Mouse (Mus musculus) lung, embryonic 15.5 days (tissue): ENCODE data around the gene Naaladl1. TPM values are rescaled to one million over a fixed set of nuclear protein-coding genes. Genes with fewer than 3 reads are reported as not detected.
A peak's percentile ranks its signal among the peaks of the same experiment; 100 is the strongest.
"Not testable (repeated sequence)": the region's sequence is repeated elsewhere in the genome, so short reads cannot be mapped to it uniquely, and the experiment has no call there.

Experiments
- ATAC-seq: fragments of 200-750 bp; cut with Nextera tagmentation; 2 replicates; pipeline ENCODE4 v1.8.0; 2017; ENCODE audit warnings: moderate number of reproducible peaks, borderline replicate concordance; ENCODE audit not compliant: low FRiP score, low TSS enrichment; ENCODE audit errors: extremely low read depth
- H3K27ac ChIP-seq: fragments of 300-500 bp; sonication (generic); 2 replicates; pipeline ENCODE4 v1.5.1; 2015; ENCODE audit warnings: moderate library complexity, mild to moderate bottlenecking, inconsistent platforms
- H3K27me3 ChIP-seq: fragments of 300-500 bp; sonication (generic); 2 replicates; pipeline ENCODE4 v1.6.1; 2015; ENCODE audit warnings: inconsistent platforms
- H3K36me3 ChIP-seq: fragments of 300-500 bp; sonication (generic); 2 replicates; pipeline ENCODE4 v1.6.1; 2015; ENCODE audit warnings: inconsistent platforms
- H3K4me1 ChIP-seq: fragments of 300-500 bp; sonication (generic); 2 replicates; pipeline ENCODE4 v1.6.1; 2015; ENCODE audit warnings: inconsistent platforms
- H3K4me2 ChIP-seq: fragments of 300-500 bp; sonication (generic); 2 replicates; pipeline ENCODE4 v1.6.1; 2015; ENCODE audit warnings: inconsistent platforms, mild to moderate bottlenecking, moderate library complexity
- H3K4me3 ChIP-seq: fragments of 300-500 bp; sonication (generic); 2 replicates; pipeline ENCODE4 v1.5.1; 2015; ENCODE audit warnings: mild to moderate bottlenecking, inconsistent platforms
- H3K9ac ChIP-seq: fragments of 300-500 bp; sonication (generic); 2 replicates; pipeline ENCODE4 v1.6.1; 2015; ENCODE audit warnings: inconsistent platforms
- H3K9me3 ChIP-seq: fragments of 300-500 bp; sonication (generic); 2 replicates; pipeline ENCODE4 v1.6.1; 2016; ENCODE audit warnings: inconsistent platforms
- WGBS: fragments of 180-500 bp; shearing (Covaris S2); methylation state at CpG from one replicate; pipeline ENCODE4 v1.1.7; 2015; 5-methylcytosine and 5-hydroxymethylcytosine counted together
- polyA plus RNA-seq: library from polyadenylated mRNA; unstranded; fragments of >200 nt; fragmentation: Nextera tagmentation; extraction: Ambion mirVana; gene quantifications from 2 replicates; pipeline ENCODE4 v1.2.1, GENCODE M21; 2015

Naaladl1 gene
- polyA plus RNA-seq, 1 experiment from 2014 or later = 0.41 TPM

DNA sequence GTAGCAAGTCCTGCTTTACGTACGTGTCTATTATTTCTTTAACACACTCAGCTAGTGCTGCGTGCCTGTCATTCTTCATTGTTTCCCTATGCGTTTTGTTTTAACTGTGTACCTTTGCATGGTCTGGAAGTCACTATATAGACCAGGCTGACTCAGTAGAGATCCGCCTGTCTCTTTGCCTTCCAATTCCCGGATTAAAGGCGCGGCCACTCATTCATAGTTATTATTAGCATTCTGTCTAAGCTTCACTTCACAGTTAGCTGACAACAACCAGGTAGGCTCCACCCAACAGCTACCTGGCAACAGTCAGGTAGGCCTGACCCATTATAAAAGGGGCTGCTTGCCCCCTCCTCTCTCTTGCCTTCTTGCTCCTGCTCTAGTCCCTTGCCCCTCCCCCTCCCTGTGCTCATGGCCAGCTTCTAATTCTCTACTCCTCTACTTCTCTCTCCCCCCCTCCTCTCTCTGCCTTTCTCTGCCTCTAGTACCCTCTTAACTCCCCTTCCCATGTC is 13.1 kb downstream of the Naaladl1 start:
- ATAC-seq = peak; percentile 35
- peak overlapping the region; percentile 70 for H3K4me3 ChIP-seq
- WGBS = 1% methylated on average over 8 of the region's 8 CpGs

DNA sequence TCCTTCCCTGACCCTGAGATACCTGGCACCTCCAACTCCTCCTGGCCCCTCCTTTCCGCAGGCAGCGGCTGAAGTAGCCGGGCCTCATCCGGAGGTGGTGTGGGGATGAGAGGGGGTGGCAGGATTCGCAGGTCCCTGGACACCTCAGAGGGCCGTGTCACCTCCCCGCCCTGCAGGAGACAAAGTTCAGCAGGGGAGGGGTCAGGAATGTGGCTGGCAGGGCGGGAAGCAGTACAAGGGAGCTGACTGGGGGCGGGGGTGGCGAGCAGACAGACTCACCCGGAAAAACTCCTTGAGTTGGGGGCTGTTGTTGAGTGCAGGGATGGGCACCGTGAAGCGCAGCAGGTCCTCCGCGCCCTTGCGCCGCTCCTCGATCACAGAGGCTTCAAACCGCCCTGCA is 16.2 kb downstream of the Naaladl1 start:
- 28% methylated on average over 19 of the region's 19 CpGs for WGBS
- Histone ChIP-seq H3K9me3 (no peaks in the 10 kb centered on the region), H3K9ac (no peak overlapping the region), H3K4me2 (no peak overlapping the region), H3K4me3 (no peak overlapping the region), H3K4me1 (peaks cover 16% of the 10 kb centered on the region), H3K36me3 (no peaks in the 10 kb centered on the region), H3K27ac (no peak overlapping the region), H3K27me3 (no peaks in the 10 kb centered on the region)
- ATAC-seq = no peak

More for the DNA sequence above, 13.1 kb downstream of the Naaladl1 start:
- Histone ChIP-seq H3K36me3 (peaks cover 25% of the 10 kb centered on the region), H3K9me3 (no peaks in the 10 kb centered on the region), H3K9ac (peak overlapping the region; percentile 81), H3K27ac (peak overlapping the region; percentile 99), H3K27me3 (no peaks in the 10 kb centered on the region), H3K4me1 (peaks cover 22% of the 10 kb centered on the region), H3K4me2 (peak overlapping the region; percentile 85)

DNA sequence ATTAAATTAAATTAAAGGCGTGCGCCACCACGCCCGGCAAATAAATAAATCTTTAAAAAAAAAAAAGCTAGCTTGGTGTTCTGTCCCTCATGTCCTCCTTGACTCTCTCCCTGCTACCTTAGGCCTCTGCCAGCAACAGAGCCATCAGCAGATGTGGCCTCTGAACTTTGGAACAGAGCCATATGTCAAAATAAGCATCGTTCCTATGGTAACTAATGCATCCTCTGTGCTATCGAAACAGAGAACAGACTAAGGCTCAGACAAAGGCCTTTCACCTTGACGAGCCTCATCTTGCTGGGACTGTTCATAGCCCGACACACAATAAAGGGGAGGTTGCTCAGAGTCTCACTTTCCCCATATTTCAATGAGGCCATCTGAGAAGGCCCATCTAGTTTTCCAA is 17.7 kb downstream of the Naaladl1 start:
- WGBS = 71% methylated on average over 8 of the region's 8 CpGs
- no peaks in the 10 kb centered on the region for H3K9me3 ChIP-seq
- no peak overlapping the region for H3K27ac ChIP-seq
- no peaks in the 10 kb centered on the region for H3K27me3 ChIP-seq
- H3K4me3 ChIP-seq = no peak overlapping the region
- H3K4me1 ChIP-seq = peaks cover 13% of the 10 kb centered on the region
- no peak for ATAC-seq
- no peak overlapping the region for H3K9ac ChIP-seq
- H3K36me3 ChIP-seq = no peaks in the 10 kb centered on the region
- H3K4me2 ChIP-seq = no peak overlapping the region

DNA sequence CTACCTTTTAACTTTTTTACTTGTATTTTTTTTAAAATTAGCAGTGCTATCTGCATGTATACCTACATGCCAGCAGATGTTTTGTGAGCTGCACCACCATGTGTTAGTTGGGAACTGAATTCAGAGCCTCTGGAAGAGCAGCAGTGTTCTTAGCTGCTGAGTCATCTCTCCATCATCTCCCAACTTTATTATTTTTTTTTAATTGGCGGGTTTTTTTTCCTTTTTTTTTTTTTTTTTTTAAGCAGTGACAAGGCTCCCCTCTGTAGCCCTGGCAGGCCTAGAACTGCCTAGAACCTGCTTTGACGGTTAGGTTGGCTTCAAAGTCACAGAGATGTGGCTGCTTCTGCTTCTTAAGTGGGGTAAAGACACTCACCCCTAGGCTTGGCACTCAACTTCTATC is 19.3 kb downstream of the Naaladl1 start:
- H3K27me3 ChIP-seq = no peaks in the 10 kb centered on the region
- no peak overlapping the region for H3K9ac ChIP-seq
- no peaks in the 10 kb centered on the region for H3K36me3 ChIP-seq
- no peak overlapping the region for H3K4me2 ChIP-seq
- H3K4me3 ChIP-seq = no peak overlapping the region
- H3K4me1 ChIP-seq = peaks cover 5% of the 10 kb centered on the region; the same call in 1 of the 2 replicates
- no peak overlapping the region for H3K27ac ChIP-seq
- 64% methylated on average over 2 of the region's 2 CpGs for WGBS
- no peaks in the 10 kb centered on the region for H3K9me3 ChIP-seq
- ATAC-seq = no peak

DNA sequence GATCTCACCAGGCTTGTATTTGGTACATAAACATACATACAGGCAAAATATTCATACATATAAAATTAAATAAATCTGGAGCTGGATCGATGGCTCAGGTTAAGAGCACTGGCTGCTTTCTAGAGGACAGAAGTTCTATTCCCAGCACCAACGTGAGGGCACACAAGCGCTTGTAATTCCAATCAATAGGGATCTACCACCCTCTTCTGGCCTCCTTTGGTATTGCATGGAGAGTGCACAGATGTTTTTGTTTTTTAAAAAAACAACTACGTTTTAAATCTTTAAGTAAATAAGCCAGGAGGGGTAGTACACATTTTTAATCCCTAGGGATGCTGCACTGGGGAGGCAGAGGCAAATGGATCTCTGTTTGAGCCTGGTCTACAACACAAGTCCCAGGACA is 20.7 kb downstream of the Naaladl1 start:
- Histone ChIP-seq H3K27ac (no peak overlapping the region), H3K4me2 (no peak overlapping the region), H3K9me3 (no peaks in the 10 kb centered on the region), H3K27me3 (no peaks in the 10 kb centered on the region), H3K36me3 (no peaks in the 10 kb centered on the region), H3K4me1 (peaks cover 5% of the 10 kb centered on the region; the same call in 1 of the 2 replicates), H3K9ac (no peak overlapping the region), H3K4me3 (no peak overlapping the region)
- WGBS = 25% methylated on average over 4 of the region's 4 CpGs
- ATAC-seq = no peak

DNA sequence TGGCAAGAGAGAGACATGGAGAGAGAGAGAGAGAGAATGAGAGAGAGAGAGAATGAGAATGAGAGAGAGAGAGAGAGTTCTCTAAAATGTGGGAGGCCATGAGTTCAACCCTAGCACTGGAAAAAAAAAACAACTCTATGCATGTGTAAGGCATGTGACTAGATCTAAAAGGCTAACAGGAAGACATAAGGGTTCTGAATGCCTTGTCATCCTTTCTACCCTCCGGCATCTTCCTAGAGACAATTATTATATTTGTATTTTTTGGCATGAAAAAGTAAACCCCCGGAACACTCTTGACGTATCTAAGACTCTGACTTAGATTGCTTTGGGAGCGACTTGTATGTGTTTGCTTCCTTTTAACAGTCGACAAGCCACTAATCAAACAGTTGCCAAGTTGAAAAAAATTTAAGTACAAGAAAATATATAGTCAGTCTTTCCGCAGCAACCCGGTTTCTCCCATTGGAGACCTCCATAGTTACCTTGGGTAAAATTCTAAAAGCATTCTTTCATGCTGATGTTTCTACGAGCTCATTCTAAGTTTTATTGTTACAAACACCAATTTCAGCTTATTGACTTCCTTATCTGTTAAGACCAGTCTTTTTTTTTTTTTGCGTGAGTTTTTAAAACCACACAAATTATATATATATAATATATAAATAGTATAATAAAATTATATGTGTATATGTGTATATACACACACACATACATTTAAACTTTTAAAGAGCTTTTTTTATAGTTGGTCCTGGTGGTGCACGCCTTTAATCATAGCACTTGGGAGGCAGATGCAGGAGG is 21.4 kb downstream of the Naaladl1 start:
- WGBS = 66% methylated on average over 10 of the region's 10 CpGs
- Histone ChIP-seq H3K9me3 (no peaks in the 10 kb centered on the region), H3K4me2 (peak overlapping the region; percentile 59), H3K36me3 (no peaks in the 10 kb centered on the region), H3K27me3 (no peaks in the 10 kb centered on the region), H3K27ac (peak overlapping the region; percentile 89; the same call in 1 of the 2 replicates), H3K4me1 (peaks cover 5% of the 10 kb centered on the region; the same call in 1 of the 2 replicates), H3K4me3 (peak overlapping the region; percentile 51), H3K9ac (peak overlapping the region; percentile 65; the same call in 1 of the 2 replicates)
- no peak for ATAC-seq

DNA sequence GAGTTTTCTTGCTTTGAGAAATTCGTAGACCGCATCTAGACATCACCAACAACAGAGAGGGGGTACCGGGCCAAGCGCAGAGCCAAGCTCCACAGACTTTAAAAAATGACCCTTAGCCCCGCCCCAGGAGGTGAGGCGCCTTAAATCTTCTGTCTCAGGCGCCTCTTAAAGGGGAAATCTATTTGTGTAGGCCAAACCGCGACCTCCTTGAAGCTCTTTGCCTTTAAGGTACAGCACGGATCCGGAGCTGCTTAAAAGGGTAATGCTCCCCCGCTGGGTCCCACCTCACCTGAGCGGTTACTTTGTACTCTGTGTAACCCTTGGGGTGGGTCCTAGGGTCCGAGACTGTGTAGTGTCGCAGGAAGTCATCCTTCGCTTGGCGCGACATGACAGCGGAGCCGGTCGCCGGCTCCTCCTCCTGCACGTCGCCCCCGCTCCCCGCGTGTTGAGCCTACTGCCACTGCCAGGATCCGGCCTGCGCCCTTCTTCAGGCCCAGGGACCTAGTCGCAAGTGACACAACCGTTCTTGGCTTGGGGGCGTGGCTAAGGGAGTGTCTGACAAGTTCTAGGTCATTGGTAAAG is 22.3 kb downstream of the Naaladl1 start, which contains the start of gene Snx15:
Gene Snx15 (minus strand): TSS at position 545 of the 582 bp plus-strand sequence.
- ATAC-seq = peak; percentile 94
- under 1% methylated on average over 32 of the region's 32 CpGs for WGBS
- peak within 1 kb of the TSS; percentile 51 for H3K4me3 ChIP-seq
- H3K9me3 ChIP-seq = no peaks in the 10 kb centered on the region
- no peaks in the 10 kb centered on the region for H3K27me3 ChIP-seq
- peak within 1 kb of the TSS; percentile 89 for H3K27ac ChIP-seq
- H3K4me1 ChIP-seq = peaks cover 5% of the 10 kb centered on the region; the same call in 1 of the 2 replicates
- peak within 1 kb of the TSS; percentile 59 for H3K4me2 ChIP-seq
- peak within 1 kb of the TSS; percentile 65 for H3K9ac ChIP-seq
- H3K36me3 ChIP-seq = no peaks in the 10 kb centered on the region

DNA sequence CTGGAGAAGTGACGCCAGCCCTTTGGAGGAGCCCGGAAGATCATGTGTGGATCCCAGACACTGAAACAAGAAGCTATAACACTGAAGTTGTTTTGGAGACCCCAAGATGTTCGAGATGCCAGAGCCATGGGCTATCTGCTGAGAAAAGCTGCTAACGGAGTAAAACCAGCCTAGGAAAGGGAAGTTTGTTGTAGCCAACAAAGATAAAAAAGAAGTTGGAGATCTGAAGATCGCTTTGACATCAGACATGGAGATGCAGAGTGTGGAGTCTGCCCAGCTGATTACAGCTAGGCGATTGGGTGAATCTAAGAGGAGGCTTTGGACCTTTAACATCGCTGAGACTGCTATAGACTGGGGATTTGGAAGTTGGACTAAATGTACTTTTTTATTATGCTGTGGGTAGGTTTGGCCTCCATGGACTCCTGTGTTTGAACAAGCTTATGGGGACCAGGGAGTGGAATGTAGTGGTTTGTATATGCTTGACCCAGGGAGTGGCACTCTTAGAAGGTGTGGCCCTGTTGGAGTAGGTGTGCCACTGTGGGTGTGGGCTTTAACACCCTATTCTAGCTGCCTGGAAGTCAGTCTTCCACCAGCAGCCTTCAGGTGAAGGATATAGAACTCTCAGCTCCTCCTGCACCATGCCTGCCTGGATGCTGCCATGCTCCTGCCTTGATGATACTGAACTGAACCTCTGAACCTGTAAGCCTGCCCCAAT is 25.0 kb downstream of the Naaladl1 start:
- H3K27ac ChIP-seq, H3K4me3 ChIP-seq, H3K9ac ChIP-seq, H3K9me3 ChIP-seq, ATAC-seq, H3K27me3 ChIP-seq, H3K4me2 ChIP-seq, H3K4me1 ChIP-seq: not testable (repeated sequence)
- 75% methylated on average over 7 of the region's 7 CpGs for WGBS
- H3K36me3 ChIP-seq = peaks cover 11% of the 10 kb centered on the region; the same call in 1 of the 2 replicates

DNA sequence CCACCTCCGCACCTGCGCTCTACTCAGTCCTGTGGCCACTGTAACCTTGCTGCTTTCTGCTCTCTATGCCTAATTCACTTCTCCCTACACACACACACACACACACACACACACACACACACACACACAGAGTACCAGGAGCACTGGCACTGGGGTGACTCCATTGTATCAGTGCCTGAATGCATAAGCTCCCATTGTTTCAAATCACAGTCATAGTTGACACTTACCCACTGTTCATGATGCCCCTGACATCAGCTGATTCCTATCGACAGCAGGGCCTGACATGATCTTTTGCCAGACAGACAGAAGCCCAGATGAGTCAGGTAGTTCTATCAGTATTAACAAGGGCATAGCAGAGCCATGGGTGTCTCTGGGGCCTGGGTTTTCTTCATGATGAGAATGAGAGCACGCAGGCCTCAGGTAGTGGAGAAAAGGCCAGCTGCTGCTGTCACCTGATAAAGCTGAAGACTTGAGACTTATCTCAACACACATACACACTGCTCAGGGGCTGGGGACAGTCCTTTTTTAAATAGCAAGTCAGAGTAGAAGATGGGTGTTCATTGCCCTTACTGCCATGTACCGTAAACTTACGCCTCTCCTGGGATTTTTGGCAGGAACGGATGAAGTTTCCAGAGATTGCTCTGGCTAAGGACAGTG is 26.7 kb downstream of the Naaladl1 start:
- 81% methylated on average over 7 of the region's 7 CpGs for WGBS

DNA sequence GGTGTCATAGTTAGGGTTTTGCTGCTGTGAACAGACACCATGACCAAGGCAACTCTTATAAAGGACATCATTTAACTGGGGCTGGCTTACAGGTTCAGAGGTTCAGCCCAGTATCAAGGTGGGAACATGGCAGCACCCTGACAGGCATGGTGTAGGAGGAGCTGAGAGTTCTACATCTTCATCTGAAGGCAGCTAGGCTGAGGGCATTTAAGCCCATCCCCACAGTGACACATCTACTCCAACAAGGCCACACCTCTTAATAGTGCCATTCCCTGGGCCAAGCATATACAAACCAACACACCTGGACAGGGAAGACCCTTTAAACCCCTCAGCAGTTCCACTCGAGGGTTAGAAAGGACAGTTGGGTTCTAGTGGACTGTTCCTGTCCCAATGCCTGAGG is 27.6 kb downstream of the Naaladl1 start:
- 14% methylated on average over 1 of the region's 1 CpGs for WGBS
- not testable (repeated sequence) for H3K27ac ChIP-seq, H3K4me2 ChIP-seq

More for the DNA sequence above, 26.7 kb downstream of the Naaladl1 start:
- Histone ChIP-seq H3K4me3 (no peak overlapping the region), H3K4me2 (no peak overlapping the region), H3K9me3 (no peaks in the 10 kb centered on the region), H3K36me3 (peaks cover 25% of the 10 kb centered on the region), H3K27ac (no peak overlapping the region), H3K4me1 (no peaks in the 10 kb centered on the region; the same call in 1 of the 2 replicates), H3K27me3 (no peaks in the 10 kb centered on the region), H3K9ac (no peak overlapping the region)
- ATAC-seq = no peak

DNA sequence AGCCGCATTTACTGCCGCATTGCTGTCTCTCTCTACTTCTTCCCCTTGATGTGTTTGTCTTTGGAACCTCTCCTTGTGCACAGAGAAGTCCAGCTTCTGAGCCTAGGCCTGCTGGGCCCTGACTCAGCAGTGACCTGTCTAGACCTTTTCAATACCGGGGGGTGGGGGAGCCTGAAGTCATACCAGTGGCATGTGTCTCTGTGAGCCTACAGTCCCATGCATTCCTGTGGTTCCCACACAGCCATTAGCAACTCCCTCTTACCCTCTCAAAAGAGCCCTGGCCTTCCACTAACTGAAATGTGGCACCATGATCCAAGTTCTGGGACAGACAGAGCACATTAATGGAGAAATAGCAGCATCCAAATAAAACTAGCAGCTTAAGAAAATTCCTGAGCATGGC is 30.8 kb downstream of the Naaladl1 start:
- Histone ChIP-seq H3K4me1 (peaks cover 8% of the 10 kb centered on the region), H3K36me3 (peaks cover 28% of the 10 kb centered on the region), H3K9me3 (no peaks in the 10 kb centered on the region), H3K27me3 (no peaks in the 10 kb centered on the region), H3K4me3 (no peak overlapping the region), H3K4me2 (no peak overlapping the region), H3K27ac (no peak overlapping the region), H3K9ac (no peak overlapping the region)
- ATAC-seq = no peak
- WGBS = 84% methylated on average over 3 of the region's 3 CpGs

More for the DNA sequence above, 27.6 kb downstream of the Naaladl1 start:
- peaks cover 28% of the 10 kb centered on the region for H3K36me3 ChIP-seq
- H3K4me1 ChIP-seq, H3K9me3 ChIP-seq, H3K9ac ChIP-seq, H3K4me3 ChIP-seq, H3K27me3 ChIP-seq, ATAC-seq: not testable (repeated sequence)
